Mouse (Mus musculus) intestine, postnatal 0 days (tissue): Measurements from ENCODE around the gene Tomm40. TPM values are rescaled to one million over a fixed set of nuclear protein-coding genes. Genes with fewer than 3 reads are reported as not detected.

ENCODE experiments used
- ATAC-seq: fragments of 200-750 bp; cut with Nextera tagmentation; 2 replicates; pipeline ENCODE4 v1.8.0; 2017; ENCODE audit warnings: mild to moderate bottlenecking, moderate TSS enrichment, moderate library complexity
- H3K27ac ChIP-seq: fragments of 300-500 bp; sonication (generic); 2 replicates; pipeline ENCODE4 v1.5.1; 2014; ENCODE audit warnings: mild to moderate bottlenecking, low read depth, low read length, moderate library complexity
- H3K27me3 ChIP-seq: fragments of 300-500 bp; sonication (generic); replicated peaks from 2 replicates; pipeline ENCODE4 v1.6.1; 2014; ENCODE audit warnings: low read length, mixed read lengths; ENCODE audit not compliant: control insufficient read depth, insufficient read depth
- H3K36me3 ChIP-seq: fragments of 300-500 bp; sonication (generic); 2 replicates; pipeline ENCODE4 v1.6.1; 2014; ENCODE audit warnings: mild to moderate bottlenecking, moderate library complexity; ENCODE audit not compliant: control insufficient read depth, insufficient read depth
- H3K4me1 ChIP-seq: fragments of 300-500 bp; sonication (generic); replicated peaks from 2 replicates; pipeline ENCODE4 v1.6.1; 2014; ENCODE audit warnings: antibody characterized with exemption, low read length, mixed read lengths; ENCODE audit not compliant: control insufficient read depth, insufficient read depth
- H3K4me2 ChIP-seq: fragments of 300-500 bp; sonication (generic); replicated peaks from 2 replicates; pipeline ENCODE4 v1.6.1; 2014; ENCODE audit warnings: low read depth, mild to moderate bottlenecking, moderate library complexity
- H3K4me3 ChIP-seq: fragments of 300-500 bp; sonication (generic); 2 replicates; pipeline ENCODE4 v1.5.1; 2014; ENCODE audit warnings: low read depth, low read length
- H3K9ac ChIP-seq: fragments of 300-500 bp; sonication (generic); 2 replicates; pipeline ENCODE4 v1.6.1; 2014; ENCODE audit warnings: mild to moderate bottlenecking, low read depth, low read length
- H3K9me3 ChIP-seq: fragments of 300-500 bp; sonication (generic); 2 replicates; pipeline ENCODE4 v1.6.1; 2016; ENCODE audit warnings: mixed run types; ENCODE audit not compliant: control insufficient read depth
- CTCF ChIP-seq: sonication (generic); IDR thresholded peaks from 2 replicates; pipeline ENCODE4 v1.5.1; 2016; ENCODE audit warnings: low read depth, mild to moderate bottlenecking, control low read depth, antibody characterized with exemption, moderate library complexity
- WGBS: fragments of 180-500 bp; shearing (Covaris S2); extraction: QIAGEN DNeasy Blood & Tissue Kit; methylation state at CpG from one replicate; pipeline ENCODE4 v1.1.7; 2014; 5-methylcytosine and 5-hydroxymethylcytosine counted together
- polyA plus RNA-seq: library from polyadenylated mRNA; unstranded; fragments of >200 nt; fragmentation: Nextera tagmentation; extraction: Ambion mirVana; gene quantifications from 2 replicates; pipeline ENCODE4 v1.2.1, GENCODE M21; 2015

The Tomm40 gene
- polyA plus RNA-seq, 1 experiment from 2014 or later, result 85.5 TPM

DNA sequence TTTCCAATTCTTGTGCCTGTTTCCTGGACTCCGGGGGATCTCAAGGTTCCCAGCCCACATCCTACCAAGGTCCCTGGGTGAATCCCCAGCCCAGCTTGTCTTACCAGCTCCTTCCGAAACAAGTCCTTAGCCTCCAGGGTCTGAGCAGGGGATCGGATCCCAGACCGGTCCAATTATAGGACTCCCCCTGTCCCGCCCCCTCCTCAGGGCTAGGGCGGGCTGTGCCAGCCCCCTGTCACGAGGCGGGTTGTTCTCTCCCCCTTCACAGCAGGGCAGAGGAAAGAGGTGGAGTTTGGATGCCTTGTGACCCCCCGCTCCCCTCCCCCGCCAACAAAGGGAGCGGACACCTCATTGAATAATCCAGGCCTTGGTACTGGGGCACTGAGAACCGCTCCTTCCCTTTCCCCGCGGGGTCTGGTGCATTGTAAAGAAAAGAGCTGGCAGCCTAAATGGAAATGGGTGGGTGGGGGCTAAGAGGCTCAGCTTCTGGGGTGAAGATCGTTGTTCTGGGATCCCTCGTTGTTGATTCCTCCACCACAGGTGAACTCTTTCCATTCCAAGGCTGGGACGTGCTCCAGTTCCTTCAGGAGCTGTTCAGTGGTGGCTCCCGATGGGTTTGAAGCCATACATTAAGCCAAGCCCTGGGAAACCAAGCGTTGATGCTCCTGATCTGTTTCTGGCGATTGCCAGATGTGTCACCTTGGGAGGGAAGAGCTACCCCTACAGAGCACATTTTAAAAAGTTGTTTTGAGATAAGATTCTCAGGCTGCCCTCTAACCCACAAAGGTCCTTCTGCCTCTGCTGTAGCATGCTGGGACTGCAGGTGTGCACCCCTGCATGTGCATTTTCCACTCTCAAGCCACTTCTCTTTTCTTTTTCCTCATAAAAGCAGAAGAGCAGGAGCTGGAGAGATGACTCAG, 16.1 kb downstream of the Tomm40 start, which contains the start of gene Apoe:
TSS of gene Apoe (minus strand) at position 282 of the 920 bp plus-strand sequence.
- Histone ChIP-seq H3K4me2 (peak within 1 kb of the TSS; percentile 53), H3K27ac (peak within 1 kb of the TSS; percentile 83; the same call in 1 of the 2 replicates), H3K9ac (peak within 1 kb of the TSS; percentile 38; the same call in 1 of the 2 replicates), H3K4me3 (peak within 1 kb of the TSS; percentile 30), H3K27me3 (no peaks in the 10 kb centered on the region), H3K36me3 (peaks cover 21% of the 10 kb centered on the region; the same call in 1 of the 2 replicates), H3K4me1 (peaks cover 10% of the 10 kb centered on the region), H3K9me3 (no peaks in the 10 kb centered on the region)
- TF ChIP-seq CTCF, result peak; percentile 22; the same call in 1 of the 2 replicates
- 17% methylated on average over 20 of the region's 20 CpGs for WGBS
- no peak for ATAC-seq

DNA sequence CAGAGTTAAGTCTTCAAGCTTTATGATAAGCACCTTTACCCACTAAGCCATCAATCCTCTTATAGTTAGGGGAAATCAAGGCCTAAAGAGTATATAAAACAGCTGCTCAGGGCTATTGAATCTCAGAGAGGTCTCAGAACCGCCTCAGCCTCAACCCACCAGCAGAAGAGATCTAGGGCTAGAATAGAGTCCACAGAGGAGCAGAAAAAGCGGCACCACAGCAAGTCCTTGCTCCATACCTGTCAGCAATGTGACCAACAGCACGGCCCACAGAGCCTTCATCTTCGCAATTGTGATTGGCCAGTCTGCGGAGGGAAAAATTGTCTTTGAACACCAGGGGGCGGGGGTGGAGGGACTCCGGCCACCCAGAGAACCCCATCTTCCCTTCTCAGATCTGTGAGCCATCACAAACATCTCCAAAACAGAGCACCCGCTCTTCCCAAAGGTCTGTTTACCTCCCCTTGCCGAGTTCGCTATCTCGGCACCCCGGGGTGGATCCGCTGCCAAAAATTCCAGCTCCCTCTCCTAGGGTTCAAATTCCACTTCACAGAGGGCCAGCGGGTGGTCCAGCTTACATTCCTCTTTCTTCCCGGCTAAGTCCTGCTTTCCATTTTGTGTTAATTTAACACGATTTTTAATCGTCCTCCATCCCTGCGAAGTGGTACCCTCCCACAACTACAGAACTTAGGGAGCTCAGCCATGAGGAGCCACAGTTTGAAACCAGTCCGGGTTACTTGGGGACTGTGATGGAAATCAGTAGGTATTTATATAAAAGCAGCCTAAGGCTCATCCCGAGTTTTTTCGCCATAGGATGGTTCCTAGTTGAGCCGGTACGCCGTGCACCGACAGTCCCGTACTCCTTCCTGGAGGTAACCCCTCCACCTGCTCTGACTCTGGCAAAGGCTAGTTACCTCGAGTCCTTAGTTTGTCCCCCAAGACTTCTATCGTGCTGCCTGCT, 17.0 kb downstream of the Tomm40 start:
- H3K36me3 ChIP-seq, result peaks cover 17% of the 10 kb centered on the region; the same call in 1 of the 2 replicates
- no peak for ATAC-seq
- peak; percentile 57 for TF ChIP-seq CTCF
- no peak overlapping the region for H3K27ac ChIP-seq
- H3K4me2 ChIP-seq, result peak overlapping the region; percentile 53
- H3K9me3 ChIP-seq, result no peaks in the 10 kb centered on the region
- H3K4me1 ChIP-seq, result peaks cover 17% of the 10 kb centered on the region
- peak overlapping the region; percentile 30 for H3K4me3 ChIP-seq
- WGBS, result 11% methylated on average over 28 of the region's 28 CpGs
- no peaks in the 10 kb centered on the region for H3K27me3 ChIP-seq
- peak overlapping the region; percentile 38; the same call in 1 of the 2 replicates for H3K9ac ChIP-seq

GRCm38 (mm10) chr7:19696336-19696873, 18.8 kb downstream of the Tomm40 start:
- no peak for TF ChIP-seq CTCF
- H3K27me3 ChIP-seq, result no peaks in the 10 kb centered on the region
- 97% methylated on average over 34 of the region's 34 CpGs for WGBS
- H3K4me3 ChIP-seq, result no peak overlapping the region
- peaks cover 25% of the 10 kb centered on the region for H3K4me1 ChIP-seq
- 0 out of 2 replicates have a peak, but pooled peaks cover 1% of the 10 kb centered on the region for H3K36me3 ChIP-seq
- no peak overlapping the region for H3K9ac ChIP-seq
- no peak overlapping the region for H3K4me2 ChIP-seq
- H3K9me3 ChIP-seq, result no peaks in the 10 kb centered on the region
- H3K27ac ChIP-seq, result no peak overlapping the region
- ATAC-seq, result no peak

- no peak overlapping the region for H3K27ac ChIP-seq
- no peak for TF ChIP-seq CTCF
- H3K36me3 ChIP-seq, result no peaks in the 10 kb centered on the region
- no peak for ATAC-seq
- WGBS, result 79% methylated on average over 6 of the region's 6 CpGs
- H3K9me3 ChIP-seq, result no peaks in the 10 kb centered on the region
- H3K9ac ChIP-seq, result no peak overlapping the region
- no peak overlapping the region for H3K4me2 ChIP-seq
- H3K4me1 ChIP-seq, result peaks cover 25% of the 10 kb centered on the region
- H3K27me3 ChIP-seq, result no peaks in the 10 kb centered on the region
- H3K4me3 ChIP-seq, result no peak overlapping the region
Measured at GRCm38 (mm10) chr7:19695881-19696280, 19.4 kb downstream of the Tomm40 start.

GRCm38 (mm10) chr7:19695213-19695594, 20.0 kb downstream of the Tomm40 start:
- peaks cover 22% of the 10 kb centered on the region for H3K4me1 ChIP-seq
- no peak overlapping the region for H3K4me3 ChIP-seq
- 19% methylated on average over 8 of the region's 8 CpGs for WGBS
- ATAC-seq, result no peak
- H3K4me2 ChIP-seq, result no peak overlapping the region
- H3K27me3 ChIP-seq, result no peaks in the 10 kb centered on the region
- no peak overlapping the region for H3K9ac ChIP-seq
- H3K36me3 ChIP-seq, result no peaks in the 10 kb centered on the region
- no peaks in the 10 kb centered on the region for H3K9me3 ChIP-seq
- no peak for TF ChIP-seq CTCF
- H3K27ac ChIP-seq, result 0 out of 2 replicates have a peak overlapping the region, but pooled peaks have one; percentile 5
